Mouse (Mus musculus) heart, adult 9 months (tissue): ENCODE data around the gene Cacng1.

Source experiments
- DNase-seq, 2 experiments: peaks; one replicate each; pipeline ENCODE4 v3.0.0; 2022; ENCODE audit warnings: low spot score in 2 of 2

Cacng1 gene

GRCm38 (mm10) chr11:107657117-107657516 is 59.2 kb downstream of the Cacng1 start:
- no peak for DNase-seq

GRCm38 (mm10) chr11:107655538-107655937 is 60.8 kb downstream of the Cacng1 start:
- DNase-seq, result no peak
